Mouse (Mus musculus) heart, adult 11 months (tissue): ENCODE data around the gene Mkrn2.
"Not testable (repeated sequence)": the region's sequence is repeated elsewhere in the genome, so short reads cannot be mapped to it uniquely, and the experiment has no call there.

ENCODE experiments used
- DNase-seq: peaks from one replicate; pipeline ENCODE4 v3.0.0; 2022

The Mkrn2 gene

GRCm38 (mm10) chr6:115610301-115610700, 8.6 kb downstream of the Mkrn2 start:
- no peak for DNase-seq

- DNase-seq: no peak
These were observed 12.1 kb downstream of the Mkrn2 start for GRCm38 (mm10) chr6:115613793-115614192.

- no peak for DNase-seq
These were observed 14.3 kb downstream of the Mkrn2 start for GRCm38 (mm10) chr6:115615983-115616382.

- DNase-seq: peak; percentile 95
These were observed 18.1 kb downstream of the Mkrn2 start for GRCm38 (mm10) chr6:115619818-115620217.

GRCm38 (mm10) chr6:115620942-115621341, 19.2 kb downstream of the Mkrn2 start:
- DNase-seq: no peak

- DNase-seq: no peak
These were observed 24.4 kb downstream of the Mkrn2 start for GRCm38 (mm10) chr6:115626121-115626520.

- DNase-seq: no peak
These were observed 29.5 kb downstream of the Mkrn2 start for GRCm38 (mm10) chr6:115631056-115631795.

- no peak for DNase-seq
These were observed 32.3 kb downstream of the Mkrn2 start for GRCm38 (mm10) chr6:115634015-115634414.

- DNase-seq: not testable (repeated sequence)
These were observed 36.5 kb downstream of the Mkrn2 start for GRCm38 (mm10) chr6:115638188-115638587.

- peak; percentile 30 for DNase-seq
These were observed 41.6 kb downstream of the Mkrn2 start for GRCm38 (mm10) chr6:115643315-115643714.

GRCm38 (mm10) chr6:115649792-115650365, 48.2 kb downstream of the Mkrn2 start:
- DNase-seq: peak; percentile 78

GRCm38 (mm10) chr6:115650476-115651427, 49.0 kb downstream of the Mkrn2 start:
- DNase-seq: peak; percentile 93

- DNase-seq: peak; percentile 66
These were observed 50.0 kb downstream of the Mkrn2 start for GRCm38 (mm10) chr6:115651719-115652118.

- DNase-seq: peak; percentile 2
These were observed 52.2 kb downstream of the Mkrn2 start for GRCm38 (mm10) chr6:115653939-115654338.

GRCm38 (mm10) chr6:115658802-115659201, 57.1 kb downstream of the Mkrn2 start:
- peak; percentile 36 for DNase-seq

- DNase-seq: peak; percentile 34
These were observed 62.6 kb downstream of the Mkrn2 start for GRCm38 (mm10) chr6:115664268-115664667.

- DNase-seq: peak; percentile 95
These were observed 64.9 kb downstream of the Mkrn2 start for GRCm38 (mm10) chr6:115666641-115667040.
